Mouse (Mus musculus) adrenal gland, postnatal 10 days (tissue): ENCODE results near the gene Ccdc60. TPM values are rescaled to one million over a fixed set of nuclear protein-coding genes. Genes with fewer than 3 reads are reported as not detected.
"Not testable (repeated sequence)": the region's sequence is repeated elsewhere in the genome, so short reads cannot be mapped to it uniquely, and the experiment has no call there.

Experiments
- DNase-seq: peaks from one replicate; pipeline ENCODE4 v3.0.0; 2021; ENCODE audit warnings: mixed read lengths
- long read RNA-seq, 2 experiments: library from polyadenylated mRNA; stranded (forward); transcript quantifications; one replicate each; pipeline ENCODE4 v2.0.0; 2021
- total RNA-seq, 2 experiments: library from RNA; stranded (reverse); gene quantifications; 2 replicates each; pipeline ENCODE4 v1.2.3; 2021

The Ccdc60 gene
- total RNA-seq, result under 1 TPM in 1 of 2 experiments, not detected in 1; 0.09 TPM
- long read RNA-seq, experiment 1, result 0 reads
- long read RNA-seq, experiment 2, result 0 reads

- peak; percentile 57 for DNase-seq
These were observed at the start of gene Ccdc60 for GRCm38 (mm10) chr5:116288849-116289570. TSS of gene Ccdc60 (minus strand) at chr5:116288985.

- no peak for DNase-seq
These were observed 47.4 kb upstream of the Ccdc60 start for GRCm38 (mm10) chr5:116336191-116336590.

- no peak for DNase-seq
These were observed 40.1 kb upstream of the Ccdc60 start for GRCm38 (mm10) chr5:116328911-116329310.

GRCm38 (mm10) chr5:116323401-116323800 is 34.6 kb upstream of the Ccdc60 start:
- DNase-seq, result no peak

GRCm38 (mm10) chr5:116322365-116323027 is 33.7 kb upstream of the Ccdc60 start:
- peak; percentile 9 for DNase-seq

GRCm38 (mm10) chr5:116313711-116314110 is 24.9 kb upstream of the Ccdc60 start:
- DNase-seq, result no peak

- no peak for DNase-seq
These were observed 23.4 kb upstream of the Ccdc60 start for GRCm38 (mm10) chr5:116312111-116312737.

- no peak for DNase-seq
These were observed 22.9 kb upstream of the Ccdc60 start for GRCm38 (mm10) chr5:116311636-116312035.

GRCm38 (mm10) chr5:116309383-116309801 is 20.6 kb upstream of the Ccdc60 start:
- no peak for DNase-seq

GRCm38 (mm10) chr5:116305557-116305956 is 16.8 kb upstream of the Ccdc60 start:
- no peak for DNase-seq

- DNase-seq, result not testable (repeated sequence)
These were observed 16.4 kb upstream of the Ccdc60 start for GRCm38 (mm10) chr5:116305146-116305545.

GRCm38 (mm10) chr5:116300984-116301383 is 12.2 kb upstream of the Ccdc60 start:
- peak; percentile 34 for DNase-seq

GRCm38 (mm10) chr5:116293501-116293900 is 4.7 kb upstream of the Ccdc60 start:
- DNase-seq, result no peak

GRCm38 (mm10) chr5:116290584-116290983 is 1.8 kb upstream of the Ccdc60 start:
- no peak for DNase-seq

GRCm38 (mm10) chr5:116289897-116290296 is 1.1 kb upstream of the Ccdc60 start:
- DNase-seq, result peak; percentile 12

- DNase-seq, result no peak
These were observed 602 bp downstream of the Ccdc60 start for GRCm38 (mm10) chr5:116288183-116288582.

- no peak for DNase-seq
These were observed 3.1 kb downstream of the Ccdc60 start for GRCm38 (mm10) chr5:116285532-116286176.

GRCm38 (mm10) chr5:116280518-116280917 is 8.3 kb downstream of the Ccdc60 start:
- no peak for DNase-seq

- no peak for DNase-seq
These were observed 10.3 kb downstream of the Ccdc60 start for GRCm38 (mm10) chr5:116278436-116278918.

- no peak for DNase-seq
These were observed 10.8 kb downstream of the Ccdc60 start for GRCm38 (mm10) chr5:116277951-116278350.

GRCm38 (mm10) chr5:116274818-116275217 is 14.0 kb downstream of the Ccdc60 start:
- DNase-seq, result no peak

GRCm38 (mm10) chr5:116274365-116274764 is 14.4 kb downstream of the Ccdc60 start:
- no peak for DNase-seq
